Mouse (Mus musculus): ENCODE measurements around the gene Snapin. TPM values are rescaled to one million over a fixed set of nuclear protein-coding genes. Genes with fewer than 3 reads are reported as not detected.

The Snapin gene
- total RNA-seq, 2 experiments from 2014 or later: 59.5 to 62.6 TPM

DNA sequence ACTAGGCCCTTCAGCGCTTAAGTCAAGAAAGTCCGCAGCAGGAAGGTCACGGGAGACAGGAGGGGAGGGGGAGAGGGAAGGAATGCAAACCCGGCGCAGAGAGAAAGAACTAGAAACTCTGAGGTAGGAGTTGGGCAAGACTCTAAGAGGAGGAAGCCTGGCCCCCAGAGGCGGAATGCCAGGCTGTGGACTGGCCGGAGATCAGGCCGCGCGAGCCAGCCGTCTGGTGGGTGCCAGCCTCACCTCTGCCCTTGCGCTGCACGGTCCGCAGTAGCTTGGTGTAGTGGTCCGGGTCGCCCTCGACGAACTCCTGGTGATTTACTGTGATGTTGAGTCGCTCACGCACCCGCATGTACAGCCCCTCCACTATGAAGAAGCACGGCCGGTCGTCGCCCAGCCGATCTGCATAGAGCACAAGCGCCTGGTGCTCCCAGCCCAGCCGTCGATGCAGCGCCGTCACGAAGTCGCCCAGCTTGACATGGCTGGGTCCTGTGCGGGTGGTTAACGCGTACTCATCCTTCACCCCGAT is 26.2 kb downstream of the Snapin start:
- intact Hi-C loops (cut with DNase I): loop anchor here (5.0 kb wide), 1 partner anchor 32 kb away; the partner anchor contains the start of gene Ints3
- DNase-seq (ENCODE audit: low spot score): no peak

DNA sequence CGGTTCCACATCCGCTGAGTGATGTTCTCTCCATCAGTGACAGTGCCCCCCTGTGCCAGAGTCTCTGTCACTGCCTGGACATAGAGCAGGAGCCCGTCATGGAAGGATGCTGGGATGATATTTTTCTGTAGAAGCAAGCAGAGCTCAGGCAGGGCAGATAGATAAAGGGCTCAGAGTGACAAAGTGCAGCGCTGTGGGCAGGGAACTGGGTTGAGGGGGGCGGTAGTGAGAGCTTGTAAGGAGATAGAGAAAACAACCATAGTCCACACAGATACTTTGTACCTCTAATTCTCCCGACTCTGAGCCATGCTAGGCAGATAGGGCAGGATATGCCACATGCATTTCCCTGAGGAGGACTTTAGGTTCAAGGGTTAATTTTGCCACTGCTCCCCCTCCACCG is 28.3 kb downstream of the Snapin start:
- DNase-seq (ENCODE audit: low spot score): no peak
- intact Hi-C loops (cut with DNase I): loop anchor here (2.0 kb wide), 1 partner anchor 14 kb away; no protein-coding TSS in a partner anchor

DNA sequence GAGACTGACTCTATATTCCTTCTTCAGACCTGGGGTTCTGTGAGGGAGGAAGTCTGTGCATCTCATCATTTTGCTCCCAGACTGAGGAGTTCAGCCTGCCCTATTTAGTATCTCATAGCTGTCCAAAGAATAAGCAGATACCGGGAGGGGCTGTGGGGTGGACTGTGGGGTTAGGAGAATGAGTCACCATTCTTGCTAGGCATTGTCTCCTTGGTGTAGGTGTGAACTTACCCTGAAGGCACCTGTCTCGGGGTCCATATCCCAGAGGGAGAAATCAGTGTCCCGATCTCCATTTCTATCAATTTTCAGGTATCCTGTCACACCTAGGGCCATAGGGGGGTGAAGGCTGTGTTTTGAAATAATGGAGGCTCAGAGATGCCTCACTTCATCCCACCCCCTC is 28.9 kb downstream of the Snapin start:
- no peak for DNase-seq (ENCODE audit: low spot score)
- intact Hi-C loops (cut with DNase I): loop anchor here (2.0 kb wide), 1 partner anchor 13 kb away; no protein-coding TSS in a partner anchor

DNA sequence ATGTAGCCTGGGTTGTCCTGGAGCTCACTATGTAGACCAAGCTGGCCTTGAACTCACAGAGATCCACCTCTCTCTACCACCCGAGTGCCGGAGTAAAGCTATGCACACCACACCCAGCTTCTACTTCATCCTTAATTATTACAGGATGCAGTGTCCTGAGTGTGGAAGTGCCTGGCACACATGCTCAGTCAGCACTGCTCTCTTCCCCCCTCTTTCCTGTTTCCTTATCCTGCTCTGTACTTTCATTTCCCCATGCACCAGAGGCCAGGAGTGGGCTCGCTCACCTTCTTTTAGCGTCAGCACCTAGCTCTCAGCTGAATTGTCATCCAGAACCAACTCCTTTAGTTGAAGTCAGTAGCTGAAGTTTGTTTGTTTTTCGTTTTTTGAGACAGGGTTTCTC is 30.5 kb downstream of the Snapin start:
- DNase-seq (ENCODE audit: low spot score): no peak
- intact Hi-C loops (cut with DNase I): no loop called here

DNA sequence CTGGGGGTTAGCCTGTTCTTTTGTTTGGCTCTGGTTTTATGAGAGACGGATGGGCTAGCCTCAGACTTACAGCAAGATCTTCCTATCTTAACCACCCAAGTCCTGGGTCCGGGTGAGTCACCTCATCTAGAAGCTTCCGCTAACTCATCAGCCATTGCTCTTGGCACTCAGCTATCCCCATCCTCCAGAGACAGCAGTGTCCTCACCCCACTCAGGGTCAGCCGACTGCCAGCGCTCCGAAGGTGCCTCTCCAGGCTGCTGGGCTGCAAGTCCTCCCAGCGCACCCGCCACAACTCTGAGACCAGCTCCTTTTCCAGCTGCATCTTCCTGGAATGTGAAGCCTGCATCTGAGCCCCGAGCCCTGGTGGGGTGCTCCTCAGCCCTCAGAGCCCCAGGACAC is 31.1 kb downstream of the Snapin start:
- DNase-seq (ENCODE audit: low spot score): no peak
- intact Hi-C loops (cut with DNase I): no loop called here

DNA sequence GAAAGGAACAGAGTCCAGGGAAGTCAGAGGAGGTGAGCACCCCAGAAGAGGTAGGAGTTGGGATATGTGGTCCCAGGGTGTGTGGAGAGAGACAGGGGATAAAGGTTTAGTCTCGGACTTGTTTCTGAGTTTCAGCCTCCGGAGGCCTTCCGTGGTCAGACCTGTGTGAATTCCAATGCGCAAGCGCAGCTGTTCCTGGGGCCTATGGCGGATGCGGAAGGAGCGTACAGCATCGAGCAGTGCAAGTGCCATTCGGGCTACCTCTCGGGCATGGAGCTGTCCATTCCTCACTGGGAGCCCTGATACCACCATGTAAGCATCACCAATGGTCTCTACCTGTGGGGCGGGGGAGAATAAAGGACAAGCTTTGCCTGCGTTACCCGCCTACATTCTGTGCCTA is 35.9 kb downstream of the Snapin start:
- intact Hi-C loops (cut with DNase I): no loop called here
- no peak for DNase-seq (ENCODE audit: low spot score)

DNA sequence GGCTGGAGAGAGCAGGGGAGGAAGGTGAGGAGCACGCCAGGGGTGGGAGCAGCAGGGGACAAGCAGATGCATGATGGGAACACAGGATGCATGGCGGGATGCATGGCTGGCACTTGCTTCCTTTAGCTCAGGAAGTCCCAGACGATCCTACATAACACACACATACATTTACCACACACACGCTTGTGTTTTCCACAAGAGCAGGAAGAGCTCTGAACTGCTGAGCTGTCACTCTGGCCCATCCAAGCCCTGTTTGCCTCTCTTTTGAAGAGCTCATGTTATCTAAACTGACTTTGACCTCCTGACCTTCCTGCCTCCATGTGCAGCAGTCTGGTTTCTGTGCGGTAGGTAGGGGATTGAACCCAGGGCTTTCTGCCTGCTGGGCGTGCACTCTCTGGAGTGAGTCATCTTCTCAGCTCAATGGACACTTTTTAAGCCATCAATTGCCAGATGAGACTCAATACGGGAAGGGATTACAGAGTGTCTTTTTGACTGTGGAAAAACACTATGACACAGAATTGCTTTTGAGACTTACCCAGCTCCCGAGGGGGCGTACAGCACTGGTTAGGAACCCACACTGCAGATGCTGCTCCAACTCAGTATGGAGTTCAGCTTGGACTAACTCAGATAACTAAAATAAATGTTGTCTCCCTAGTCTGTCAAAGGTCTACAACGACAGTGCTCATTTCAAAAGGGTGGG is 39.3 kb downstream of the Snapin start:
- intact Hi-C loops (cut with DNase I): no loop called here
- DNase-seq (ENCODE audit: low spot score): no peak

DNA sequence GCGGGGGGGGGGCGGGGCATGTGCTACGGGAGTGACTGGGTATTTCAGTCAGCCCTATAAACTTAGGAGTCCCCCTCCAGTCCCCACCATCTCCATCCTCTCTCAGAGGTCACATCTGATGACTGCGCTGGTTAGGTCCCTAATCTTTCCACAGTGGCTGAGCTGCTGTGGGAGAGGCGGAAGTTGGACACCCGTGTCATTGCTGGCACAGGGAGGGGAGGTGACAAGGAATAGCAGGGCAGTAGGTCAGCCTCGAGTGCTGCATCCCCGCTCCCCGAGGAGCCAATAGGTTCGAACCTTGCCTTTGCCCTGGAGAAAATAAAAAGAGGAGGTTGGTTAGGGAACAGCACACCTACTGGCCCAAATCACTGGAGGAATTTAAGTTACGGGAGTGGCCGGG is 40.0 kb downstream of the Snapin start:
- intact Hi-C loops (cut with DNase I): no loop called here
- DNase-seq (ENCODE audit: low spot score): no peak

DNA sequence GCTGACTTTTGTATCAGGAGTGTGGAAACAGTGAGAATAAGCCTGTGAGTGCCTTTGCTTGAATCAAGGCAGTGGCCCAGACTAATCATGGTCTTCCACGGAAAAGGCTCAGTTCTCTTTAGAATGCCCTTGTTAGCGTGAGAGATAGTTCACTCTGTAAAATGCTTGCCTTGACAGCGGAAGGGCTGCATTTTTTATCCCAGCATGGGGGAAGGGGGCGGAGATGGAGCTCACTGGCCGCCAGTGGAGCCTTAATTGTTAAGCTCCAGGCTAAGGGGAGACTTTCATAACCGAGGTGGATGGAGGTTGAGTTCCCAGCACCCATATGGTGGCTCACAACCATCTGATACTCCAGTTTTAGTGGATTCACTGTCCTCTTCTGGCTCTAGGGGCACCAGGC is 42.2 kb downstream of the Snapin start:
- intact Hi-C loops (cut with DNase I): loop anchor here (2.0 kb wide), 1 partner anchor 14 kb away; no protein-coding TSS in a partner anchor
- DNase-seq (ENCODE audit: low spot score): no peak

DNA sequence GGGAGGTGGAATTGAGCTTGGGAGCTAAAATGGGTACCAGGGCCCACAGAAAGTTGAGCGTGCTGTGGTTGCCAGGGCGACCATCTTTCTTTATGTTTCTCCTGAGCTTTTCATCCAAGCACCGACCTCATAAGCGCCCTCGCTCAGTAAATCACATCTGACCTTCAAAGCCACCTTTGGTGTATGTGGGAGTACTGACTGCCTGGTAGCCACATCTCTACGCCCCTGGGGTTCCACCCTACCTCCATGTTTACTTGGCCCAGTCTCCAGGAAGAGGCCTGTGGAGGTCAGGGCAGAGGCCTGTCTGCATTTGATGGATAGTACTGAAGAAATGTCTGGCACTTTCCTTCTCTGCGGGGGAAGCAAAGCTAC is 43.7 kb downstream of the Snapin start:
- intact Hi-C loops (cut with DNase I): no loop called here

DNA sequence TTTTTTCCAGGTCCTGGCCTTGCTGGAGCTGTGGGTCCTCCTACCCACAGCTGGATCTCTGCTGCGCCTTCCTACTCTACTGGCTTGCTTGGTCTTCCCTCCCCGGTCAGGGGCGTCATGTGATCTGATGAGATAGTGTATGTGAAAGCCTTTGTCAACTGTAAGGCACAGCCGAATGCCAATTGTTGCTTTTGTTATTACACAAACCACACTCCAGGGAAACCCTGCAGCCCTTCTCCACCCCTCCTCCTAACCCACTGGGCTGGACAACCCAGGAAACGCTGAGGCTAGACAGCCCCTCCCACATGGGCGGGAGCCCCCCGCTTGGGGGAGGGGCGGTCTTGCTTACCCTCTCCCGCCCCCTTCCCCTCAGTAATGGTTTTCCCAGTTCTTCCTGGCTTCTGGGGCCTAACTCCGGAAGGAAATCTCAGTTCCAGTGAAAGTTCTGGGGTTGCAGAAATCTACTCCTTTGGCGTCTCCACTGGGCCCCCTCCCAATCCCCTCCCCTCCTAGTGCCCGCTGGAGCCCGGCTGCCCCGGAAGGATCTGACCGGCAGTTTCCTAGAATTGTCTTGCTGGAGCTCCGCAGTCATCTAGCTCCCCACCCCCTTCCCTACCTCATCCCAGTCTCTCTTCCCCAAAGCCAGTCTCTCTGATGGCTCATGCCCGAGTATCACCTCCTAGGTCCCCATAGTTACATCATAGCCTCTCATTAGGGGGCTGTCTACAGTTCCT is 44.3 kb downstream of the Snapin start:
- intact Hi-C loops (cut with DNase I): no loop called here

More for the DNA sequence above, 43.7 kb downstream of the Snapin start:
- DNase-seq (ENCODE audit: low spot score): no peak

DNA sequence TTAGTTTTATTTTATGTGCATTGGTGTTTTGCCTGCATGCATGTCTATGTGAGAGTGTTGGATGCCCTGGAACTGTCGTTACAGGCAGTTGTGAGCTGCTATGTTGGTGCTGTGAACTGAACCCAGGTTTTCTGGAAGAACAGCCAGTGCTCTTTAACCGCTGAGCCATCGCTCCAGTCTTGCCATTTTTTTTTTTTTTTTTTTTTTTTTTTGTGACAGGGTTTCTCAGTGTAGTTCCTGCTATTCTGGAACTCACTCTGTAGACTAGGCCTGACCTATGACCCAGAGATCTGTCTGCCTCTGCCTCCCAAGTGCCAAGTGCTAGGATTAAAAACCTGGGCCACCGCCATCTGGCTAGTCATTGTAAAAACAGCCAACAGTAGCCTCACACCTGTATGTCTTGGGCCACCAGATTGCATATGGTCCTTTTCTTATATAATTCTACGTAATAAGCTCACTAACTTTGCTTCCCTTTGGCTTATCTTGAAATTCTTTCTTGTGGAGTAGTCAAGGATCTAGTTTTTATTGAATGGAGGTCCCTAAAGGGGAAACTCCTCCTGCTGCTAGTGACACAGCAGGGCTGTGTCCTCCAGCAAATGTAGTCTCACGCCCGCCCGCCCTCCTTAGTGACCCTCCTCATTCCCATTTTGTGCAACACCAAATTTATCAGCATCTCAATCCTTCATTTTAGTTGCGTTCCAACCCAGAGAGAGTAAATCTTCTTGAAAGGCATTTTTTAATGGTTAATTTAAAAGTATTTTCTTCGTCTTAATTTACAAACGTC is 45.2 kb downstream of the Snapin start:
- DNase-seq (ENCODE audit: low spot score): no peak
- intact Hi-C loops (cut with DNase I): no loop called here

More for the DNA sequence above, 44.3 kb downstream of the Snapin start:
- DNase-seq (ENCODE audit: low spot score): peak; percentile 94

DNA sequence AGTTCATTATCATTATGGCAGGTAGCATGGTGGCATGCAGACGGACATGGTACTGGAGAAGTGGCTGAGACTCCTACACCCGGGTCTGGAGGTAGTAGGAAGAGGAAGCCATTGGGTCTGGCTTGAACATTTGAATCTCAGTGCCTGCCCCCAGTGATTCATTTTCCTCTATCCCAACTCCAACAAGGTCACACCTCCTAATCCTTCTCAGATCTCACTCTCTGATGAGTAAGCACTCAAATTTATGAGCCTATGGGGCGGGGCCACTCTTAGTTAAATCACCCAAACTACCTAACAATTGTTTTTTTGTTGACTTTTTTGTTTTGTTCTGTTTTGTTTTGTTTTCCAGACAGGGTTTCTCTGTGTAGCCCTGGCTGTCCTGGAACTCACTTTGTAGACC is 46.9 kb downstream of the Snapin start:
- no peak for DNase-seq (ENCODE audit: low spot score)
- intact Hi-C loops (cut with DNase I): no loop called here

DNA sequence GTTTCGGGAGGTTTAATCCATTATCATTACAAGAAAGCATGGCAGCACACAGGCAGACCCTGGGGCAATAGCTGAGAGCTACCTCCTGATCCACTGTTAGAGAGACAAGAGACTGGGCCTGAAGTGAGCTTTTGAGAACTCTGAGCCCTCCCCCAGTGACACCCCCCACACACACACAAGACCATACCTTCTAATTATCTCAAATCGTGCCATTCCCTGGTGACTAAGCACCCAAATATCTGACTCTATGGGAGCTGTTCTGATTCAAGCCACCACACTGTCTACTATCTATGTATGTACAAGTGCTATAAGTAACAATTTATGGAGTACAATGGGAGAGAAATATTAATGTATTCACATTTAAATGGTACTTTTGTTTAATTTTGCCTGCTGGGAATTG is 50.1 kb downstream of the Snapin start:
- no peak for DNase-seq (ENCODE audit: low spot score)
- intact Hi-C loops (cut with DNase I): no loop called here

Other genes starting within 250 kb of the Snapin start
- not detected for gene Creb3l4, start 247.5 kb downstream of the Snapin start, total RNA-seq (2021)
- gene Slc39a1, start 242.9 kb downstream of the Snapin start, total RNA-seq (2021): 10 to 100 TPM; 83.7 to 84.3 TPM
- gene Crtc2, start 236.9 kb downstream of the Snapin start, total RNA-seq (2021): 10 to 100 TPM; 14.6 to 16.1 TPM
- gene Dennd4b, start 225.8 kb downstream of the Snapin start, total RNA-seq (2021): 10 to 100 TPM; 31.9 to 33.4 TPM
- 10 to 100 TPM; 42.8 to 43.6 TPM for gene Gatad2b, start 197.9 kb downstream of the Snapin start, total RNA-seq (2021)
- gene Slc27a3, start 101.1 kb downstream of the Snapin start, total RNA-seq (2021): 1 to 10 TPM in 1 of 2 experiments, under 1 TPM in 1; 0.78 to 1.4 TPM
- 10 to 100 TPM; 25.2 to 26.9 TPM for gene Ints3, start 57.4 kb downstream of the Snapin start, total RNA-seq (2021)
- gene Npr1, start 25.2 kb downstream of the Snapin start, total RNA-seq (2021): 10 to 100 TPM; 17.2 to 18.8 TPM
- gene Ilf2, start 14.9 kb downstream of the Snapin start, total RNA-seq (2021): 10 to 100 TPM; 31.5 to 33.4 TPM
- gene Chtop, start 18.5 kb upstream of the Snapin start, total RNA-seq (2021): 100 to 1,000 TPM; 100 to 113 TPM
- 100 to 1,000 TPM; 777 to 804 TPM for gene S100a1, start 23.4 kb upstream of the Snapin start, total RNA-seq (2021)
- gene S100a13, start 23.4 kb upstream of the Snapin start, total RNA-seq (2021): 10 to 100 TPM; 27.1 to 29.7 TPM
- gene S100a14, start 35.8 kb upstream of the Snapin start, total RNA-seq (2021): under 1 TPM; 0.23 to 0.48 TPM
- gene S100a16, start 46.2 kb upstream of the Snapin start, total RNA-seq (2021): 10 to 100 TPM; 71.3 to 74.7 TPM
- gene S100a3, start 69.5 kb upstream of the Snapin start, total RNA-seq (2021): not detected
- gene S100a2, start 99.2 kb upstream of the Snapin start, total RNA-seq (2021): not detected
- gene Gm42674, start 110.9 kb upstream of the Snapin start, total RNA-seq (2021): not detected
- 10 to 100 TPM in 1 of 2 experiments, 1 to 10 TPM in 1; 8.0 to 11.2 TPM for gene S100a4, start 112.7 kb upstream of the Snapin start, total RNA-seq (2021)
- not detected for gene S100a5, start 117.5 kb upstream of the Snapin start, total RNA-seq (2021)
- gene S100a6, start 121.8 kb upstream of the Snapin start, total RNA-seq (2021): 10 to 100 TPM; 70.8 to 84.4 TPM
- under 1 TPM; 0.28 to 0.60 TPM for gene S100a7a, start 163.0 kb upstream of the Snapin start, total RNA-seq (2021)
- 1 to 10 TPM in 1 of 2 experiments, under 1 TPM in 1; 0.61 to 1.6 TPM for gene S100a8, start 177.9 kb upstream of the Snapin start, total RNA-seq (2021)
- 1 to 10 TPM; 1.3 to 1.5 TPM for gene S100a9, start 204.7 kb upstream of the Snapin start, total RNA-seq (2021)
- gene Pglyrp4, start 235.9 kb upstream of the Snapin start, total RNA-seq (2021): not detected

All from heart, postnatal 25 days (tissue).